Mouse (Mus musculus) cerebellum, adult 9-11 months (tissue): ENCODE data around the gene Ccnb1.
"Not testable (repeated sequence)": the region's sequence is repeated elsewhere in the genome, so short reads cannot be mapped to it uniquely, and the experiment has no call there.

ENCODE experiments used
- DNase-seq: peaks from one replicate; pipeline ENCODE4 v3.0.0; 2022

Gene Ccnb1

DNA sequence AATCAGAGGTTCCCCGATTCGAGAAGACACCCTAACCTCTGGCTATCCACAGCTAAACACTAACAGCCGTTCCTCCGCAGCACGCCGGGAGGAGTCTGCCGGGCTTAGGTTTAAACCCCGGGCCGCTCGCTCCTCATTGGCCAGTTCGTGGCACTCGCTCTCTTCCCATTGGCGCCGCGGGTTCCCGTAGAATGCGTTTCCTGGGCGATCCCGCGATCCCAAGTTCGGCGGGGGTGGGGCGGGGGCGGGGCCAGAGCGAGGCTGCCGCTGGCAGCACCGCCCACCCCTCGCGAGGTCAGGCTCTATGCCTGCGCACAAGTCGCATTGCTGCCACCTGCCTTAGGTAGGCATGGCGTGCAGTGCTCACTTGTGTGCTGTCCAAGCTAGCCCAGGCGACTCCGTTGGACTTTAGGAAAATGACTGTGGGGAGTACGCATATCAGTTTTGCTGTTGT, at the start of gene Ccnb1:
Ccnb1 (minus strand) TSS at position 157 of the 454 bp plus-strand sequence.
- DNase-seq, result peak; percentile 89

DNA sequence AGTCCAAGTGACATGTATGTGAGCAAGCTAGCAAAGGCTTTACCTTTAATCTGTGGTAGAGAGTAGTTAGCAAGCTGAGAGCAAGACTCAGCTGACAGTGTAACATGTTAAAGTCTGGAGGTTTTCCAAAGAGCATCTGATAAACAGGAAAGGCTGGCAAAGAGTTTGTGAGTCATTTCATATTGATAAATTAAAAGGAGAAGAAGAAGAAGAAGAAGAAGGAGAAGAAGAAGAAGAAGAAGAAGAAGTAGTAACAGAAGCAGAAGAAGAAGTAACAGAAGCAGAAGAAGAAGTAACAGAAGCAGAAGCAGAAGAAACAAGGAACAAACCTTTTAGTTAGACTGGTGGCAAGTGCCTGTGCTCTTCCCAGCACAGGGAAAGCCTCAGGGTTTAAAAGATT, 48.4 kb upstream of the Ccnb1 start:
- no peak for DNase-seq

DNA sequence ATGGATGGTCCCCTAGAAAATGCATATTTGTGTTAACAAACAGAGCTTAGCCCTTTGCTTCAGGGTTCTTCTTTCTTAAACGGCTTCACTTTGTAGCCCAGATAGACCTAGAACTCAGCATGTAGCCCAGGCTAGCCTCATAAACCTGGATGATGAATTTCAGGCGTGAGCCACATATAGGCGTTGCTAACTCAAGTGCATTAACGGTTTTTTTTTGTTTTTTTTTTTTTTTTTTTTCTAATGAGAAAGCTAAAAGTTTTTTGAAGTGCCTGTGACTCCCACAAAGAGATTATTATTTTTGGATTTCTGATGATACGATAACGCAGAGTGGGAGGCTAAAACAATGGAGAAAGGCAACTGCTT, 47.3 kb upstream of the Ccnb1 start:
- peak; percentile 23 for DNase-seq

DNA sequence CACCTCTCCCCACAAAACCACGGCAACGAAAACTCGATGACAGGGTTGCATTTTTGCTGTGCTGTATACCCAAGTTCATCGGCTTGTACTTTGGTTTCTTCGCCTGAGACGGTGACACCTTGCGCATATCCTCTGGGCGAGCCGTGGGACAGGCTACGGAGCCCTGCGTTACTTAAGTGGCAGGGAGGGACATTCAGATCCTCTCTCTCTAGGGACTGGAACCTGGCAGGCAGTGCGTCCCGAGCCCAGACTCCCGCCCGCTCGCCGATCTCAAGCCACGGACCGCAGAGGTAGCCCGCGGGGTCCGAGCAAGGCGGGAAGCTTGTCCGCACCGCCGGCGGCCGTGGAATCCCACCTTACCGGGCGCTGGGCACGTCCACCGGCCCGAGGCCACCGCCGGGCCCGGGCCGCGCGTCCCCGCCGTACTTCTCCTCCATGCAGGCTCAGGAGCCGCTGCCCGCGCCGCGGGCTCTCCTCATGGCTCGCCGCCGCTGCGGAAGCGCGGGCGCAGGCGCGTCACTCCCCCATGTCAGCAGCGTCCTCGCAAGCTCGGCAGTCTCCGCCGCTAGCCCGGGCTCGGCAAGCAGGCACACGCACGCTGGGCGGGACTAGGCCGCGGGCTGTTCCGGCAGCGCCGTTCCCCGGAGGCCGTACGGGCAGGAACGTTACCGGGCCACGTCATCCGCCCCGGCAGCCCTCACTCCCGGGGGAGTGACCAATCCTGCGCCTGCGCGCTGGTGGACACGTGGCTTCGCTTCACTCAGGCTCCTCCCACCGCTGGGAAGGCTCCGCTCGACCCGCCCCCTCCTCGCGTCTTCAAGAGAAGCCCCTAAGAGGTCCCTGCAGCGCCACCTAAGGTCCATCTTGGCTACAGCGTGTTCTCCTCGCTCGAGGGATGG, 46.6 kb upstream of the Ccnb1 start, which contains the start of gene Slc30a5:
Slc30a5 (minus strand) TSS at position 687 of the 899 bp plus-strand sequence.
- DNase-seq, result peak; percentile 100

DNA sequence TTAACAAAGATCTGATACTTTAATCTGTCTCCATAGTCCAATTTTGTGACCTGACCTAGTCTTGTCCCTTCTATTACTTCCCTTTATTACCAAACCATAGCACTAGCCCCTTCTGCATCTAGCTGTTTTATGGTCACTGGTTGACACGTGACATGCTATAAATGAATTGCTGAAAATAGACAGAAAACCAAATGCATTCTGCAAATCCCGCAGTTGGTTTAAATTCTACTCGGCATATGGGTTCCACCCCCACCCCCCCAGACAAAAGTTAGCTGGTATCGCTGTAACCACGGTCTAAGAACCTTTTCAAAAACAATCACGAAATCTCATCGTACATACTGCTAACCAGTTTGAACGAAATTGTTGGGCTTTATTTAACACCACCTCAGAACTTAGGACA, 45.8 kb upstream of the Ccnb1 start:
- DNase-seq, result no peak

DNA sequence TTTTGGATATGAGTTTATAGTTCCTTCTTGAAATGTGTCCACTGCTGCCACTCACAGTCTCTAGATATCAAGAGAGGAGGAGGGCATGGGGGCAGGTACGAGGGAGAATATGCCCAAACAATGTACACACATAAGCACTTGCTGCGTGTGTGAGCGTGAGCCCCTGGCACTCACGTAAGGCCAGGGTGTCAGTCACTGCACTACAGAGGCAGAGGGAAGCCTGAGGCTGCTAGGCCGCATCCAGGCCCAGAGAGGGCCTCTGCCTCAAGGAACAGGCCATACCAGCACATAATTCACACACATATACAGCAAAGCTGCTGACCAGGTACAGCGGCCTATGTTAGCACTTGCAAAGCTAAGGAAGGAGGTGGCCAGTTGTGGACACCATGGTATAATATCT, 44.8 kb upstream of the Ccnb1 start:
- no peak for DNase-seq

DNA sequence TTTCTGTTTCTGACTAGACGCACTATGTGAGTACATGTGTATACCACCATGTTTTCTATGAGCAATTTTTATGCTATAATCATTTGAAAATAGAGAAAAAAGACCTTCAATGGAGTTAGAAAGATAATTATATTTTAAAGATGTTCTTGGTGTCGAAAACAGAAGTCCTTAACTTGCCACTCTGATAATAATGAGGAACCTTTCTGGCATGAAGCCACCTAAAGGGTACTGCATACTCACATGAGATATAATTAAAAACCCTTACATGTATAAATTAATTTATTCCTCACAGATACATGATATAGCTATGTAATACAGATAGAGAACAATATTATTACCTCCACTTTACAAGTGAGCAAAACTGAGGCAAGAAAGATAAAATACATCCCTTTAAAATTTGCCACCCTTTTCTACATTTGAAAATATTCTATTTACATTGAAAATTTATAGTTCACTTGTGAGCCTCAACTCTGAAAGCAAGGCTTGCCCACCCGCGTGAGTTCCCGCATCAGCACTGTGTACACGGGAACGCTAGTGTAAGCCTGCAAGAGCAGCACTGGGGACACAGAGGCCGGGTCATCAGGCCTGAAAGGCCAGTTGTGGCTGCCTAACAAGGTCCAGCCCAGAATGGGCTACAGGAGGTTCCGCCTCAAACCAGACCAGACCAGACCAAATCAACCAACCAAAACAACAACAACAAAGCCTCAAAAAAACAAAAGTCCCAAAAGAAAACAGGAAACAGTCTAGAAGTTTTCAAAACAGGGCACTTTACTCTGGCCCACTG, 39.4 kb upstream of the Ccnb1 start:
- no peak for DNase-seq

DNA sequence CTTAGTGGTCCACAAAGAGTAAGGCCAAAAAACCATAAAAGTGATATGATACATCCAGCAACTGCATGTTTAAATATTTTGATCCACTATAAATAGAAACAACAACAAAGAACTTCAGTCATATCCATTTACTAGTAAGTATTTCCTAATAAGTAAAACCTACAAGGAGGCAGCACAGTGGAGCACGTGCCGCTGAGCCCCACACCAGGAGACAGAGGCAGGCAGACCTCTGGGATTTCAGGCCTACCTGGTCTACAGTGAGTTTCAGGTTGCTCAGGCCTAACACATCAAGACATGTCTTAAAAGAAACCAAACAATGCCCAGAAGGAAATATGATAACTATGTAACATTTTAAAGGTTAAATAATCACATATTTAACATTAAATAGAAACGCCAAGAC, 38.5 kb upstream of the Ccnb1 start:
- no peak for DNase-seq

DNA sequence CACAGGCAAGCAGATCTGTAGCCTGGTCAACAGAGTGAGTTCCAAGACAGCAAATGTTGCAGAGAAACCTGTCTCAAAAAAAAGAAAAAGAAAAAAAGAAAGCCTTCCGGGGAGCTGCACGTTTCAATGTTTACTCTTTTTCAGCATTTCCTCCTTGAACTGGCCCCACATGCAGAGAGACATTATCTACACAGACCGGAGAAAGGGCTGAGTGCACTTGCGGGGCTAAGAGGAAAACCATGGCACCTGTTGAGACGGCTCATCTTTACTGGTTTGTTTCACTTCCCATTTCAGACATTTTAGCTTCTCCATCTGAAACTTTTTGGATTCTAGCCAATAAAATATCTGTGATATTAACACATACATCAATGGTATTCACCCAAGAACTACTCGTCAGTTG, 37.9 kb upstream of the Ccnb1 start:
- no peak for DNase-seq

DNA sequence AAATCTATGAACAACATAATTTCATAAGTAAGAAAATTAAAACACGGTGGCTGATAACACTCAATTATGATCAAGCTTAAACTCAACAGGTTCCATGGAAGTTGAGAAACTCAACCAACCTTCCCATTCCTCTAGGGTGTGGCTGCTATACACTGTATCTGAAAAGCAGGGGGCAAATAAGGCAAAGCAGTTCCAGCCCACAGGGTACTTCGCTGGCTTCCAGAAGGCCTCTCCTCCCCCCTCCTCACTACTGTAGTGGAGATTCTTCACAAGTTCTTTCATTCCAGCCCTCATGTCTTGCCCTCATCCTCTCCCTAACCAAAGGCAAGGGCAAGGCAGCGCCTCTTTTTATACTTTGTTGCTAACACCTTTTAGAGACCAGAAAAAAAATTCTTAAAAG, 37.5 kb upstream of the Ccnb1 start:
- DNase-seq, result no peak

DNA sequence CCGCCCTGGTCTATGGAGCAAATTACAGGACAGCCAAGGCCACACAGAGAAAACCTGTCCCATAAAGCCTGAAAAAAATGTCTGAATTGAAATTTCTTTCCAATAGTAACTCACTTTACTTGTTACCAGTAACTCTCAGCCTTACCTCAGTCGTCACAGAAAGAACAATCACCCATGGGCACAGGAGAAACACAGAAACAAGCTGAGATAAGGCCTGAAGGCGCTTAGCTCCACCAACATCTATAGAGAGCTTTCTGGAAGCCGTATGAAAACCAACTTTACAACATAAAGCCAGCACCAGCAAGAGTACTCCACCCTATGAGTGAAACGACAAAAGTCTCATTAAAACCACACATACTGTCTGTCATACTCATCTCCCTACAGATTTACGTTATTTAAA, 28.1 kb upstream of the Ccnb1 start:
- no peak for DNase-seq

DNA sequence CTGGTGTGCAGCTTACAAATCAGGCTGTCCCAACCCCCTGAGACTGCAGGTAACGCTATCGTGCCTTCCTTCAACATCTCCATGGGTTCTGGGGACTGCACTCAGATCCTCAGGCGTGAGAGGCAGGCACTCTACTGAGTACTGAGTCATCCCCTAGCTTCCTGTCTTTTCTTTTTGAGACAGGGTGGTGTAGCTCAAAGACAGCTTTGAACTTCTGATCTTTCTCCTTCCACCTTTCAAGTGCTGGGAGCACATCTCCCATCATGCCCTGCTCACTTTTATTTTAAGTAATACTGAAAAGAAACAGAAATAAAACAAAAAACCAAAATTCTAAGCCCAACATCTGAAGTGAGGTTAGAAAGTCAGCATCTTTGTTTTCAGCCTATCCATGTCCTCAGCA, 19.4 kb upstream of the Ccnb1 start:
- no peak for DNase-seq

DNA sequence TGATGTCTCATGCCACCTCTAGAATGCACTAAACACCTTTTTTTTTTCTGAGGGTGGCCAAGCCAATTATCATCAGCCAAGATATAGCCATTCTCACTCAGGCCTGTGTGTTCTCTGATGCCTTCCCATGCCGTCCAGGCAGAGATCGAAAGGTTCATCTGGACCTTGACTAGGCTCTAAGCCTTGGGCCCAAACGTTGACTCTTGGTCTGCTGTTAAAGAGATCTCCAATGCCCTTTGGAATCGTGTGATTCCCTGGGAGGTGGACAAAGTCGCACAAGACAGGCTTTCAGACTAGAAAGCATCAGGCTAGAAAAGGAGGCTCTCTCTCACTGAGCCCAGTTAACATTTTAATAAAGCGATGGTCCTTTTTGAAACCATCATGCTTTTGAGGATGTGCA, 10.8 kb upstream of the Ccnb1 start:
- no peak for DNase-seq

DNA sequence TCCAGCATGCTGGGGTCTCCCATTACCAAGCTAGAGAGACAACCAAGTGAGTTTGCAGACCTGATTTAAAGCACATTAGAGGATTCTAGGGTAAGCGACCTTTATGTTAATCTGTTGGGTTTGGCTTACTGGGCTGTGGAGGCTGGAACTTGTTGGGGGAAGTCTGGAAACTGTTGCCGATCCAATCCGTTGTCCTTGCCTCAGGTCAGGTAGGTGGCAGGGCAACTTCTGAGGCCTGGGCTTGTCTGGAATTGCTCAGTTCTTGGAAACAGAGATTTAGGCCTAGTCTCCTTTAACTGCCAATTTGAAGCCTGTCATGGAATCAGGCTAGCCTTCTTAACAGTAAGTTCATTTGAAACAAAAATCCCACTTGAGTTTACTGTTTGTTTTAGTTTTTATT, 2.7 kb upstream of the Ccnb1 start:
- DNase-seq, result no peak

DNA sequence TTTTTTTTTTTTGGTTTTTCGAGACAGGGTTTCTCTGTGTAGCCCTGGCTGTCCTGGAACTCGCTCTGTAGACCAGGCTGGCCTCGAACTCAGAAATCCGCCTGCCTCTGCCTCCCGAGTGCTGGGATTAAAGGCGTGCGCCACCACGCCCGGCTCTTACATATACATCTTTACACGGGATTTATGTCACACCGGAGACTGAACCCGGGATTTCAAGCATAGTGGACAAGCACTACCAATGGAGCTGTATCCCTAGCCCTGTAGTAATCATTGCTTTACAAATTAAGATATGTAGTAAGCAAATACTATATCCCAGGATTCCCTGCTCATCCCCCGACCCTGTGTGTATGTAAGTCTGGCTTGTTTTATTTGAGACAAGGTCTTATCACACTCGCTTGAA, 1.7 kb upstream of the Ccnb1 start:
- DNase-seq, result not testable (repeated sequence)

DNA sequence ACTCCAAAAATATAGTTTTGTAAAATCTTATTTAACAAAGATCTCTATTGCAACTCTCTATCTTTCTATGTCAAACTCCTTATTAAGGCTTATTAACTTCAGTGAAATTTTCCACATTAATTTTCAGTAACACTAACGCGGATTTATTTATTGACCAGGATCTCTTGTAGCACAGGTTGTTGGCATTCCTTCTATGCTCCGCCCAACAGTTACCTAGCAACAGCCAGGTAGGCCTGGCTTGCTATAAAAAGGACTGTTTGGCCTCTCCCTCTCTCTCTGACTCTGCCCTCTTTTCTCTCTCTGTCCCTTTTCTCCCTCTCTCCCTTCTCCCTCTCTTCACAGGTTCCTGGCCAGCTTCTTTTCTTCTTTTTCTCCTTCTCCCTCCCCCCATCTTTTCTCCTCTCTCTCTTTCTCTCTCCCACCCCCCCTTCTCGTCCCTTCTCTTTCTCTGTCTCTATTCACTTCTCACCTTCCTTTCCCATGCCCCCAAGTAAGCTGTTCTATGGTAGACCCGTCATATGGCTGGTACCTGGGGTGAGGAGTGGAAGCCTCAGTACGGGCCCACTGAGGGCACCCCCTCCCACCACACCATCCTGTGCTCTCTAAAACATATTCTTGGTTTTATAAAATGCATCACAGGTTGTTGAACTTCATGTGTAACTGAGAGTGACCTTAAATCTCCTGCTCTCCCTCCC, 1.1 kb upstream of the Ccnb1 start:
- no peak for DNase-seq

DNA sequence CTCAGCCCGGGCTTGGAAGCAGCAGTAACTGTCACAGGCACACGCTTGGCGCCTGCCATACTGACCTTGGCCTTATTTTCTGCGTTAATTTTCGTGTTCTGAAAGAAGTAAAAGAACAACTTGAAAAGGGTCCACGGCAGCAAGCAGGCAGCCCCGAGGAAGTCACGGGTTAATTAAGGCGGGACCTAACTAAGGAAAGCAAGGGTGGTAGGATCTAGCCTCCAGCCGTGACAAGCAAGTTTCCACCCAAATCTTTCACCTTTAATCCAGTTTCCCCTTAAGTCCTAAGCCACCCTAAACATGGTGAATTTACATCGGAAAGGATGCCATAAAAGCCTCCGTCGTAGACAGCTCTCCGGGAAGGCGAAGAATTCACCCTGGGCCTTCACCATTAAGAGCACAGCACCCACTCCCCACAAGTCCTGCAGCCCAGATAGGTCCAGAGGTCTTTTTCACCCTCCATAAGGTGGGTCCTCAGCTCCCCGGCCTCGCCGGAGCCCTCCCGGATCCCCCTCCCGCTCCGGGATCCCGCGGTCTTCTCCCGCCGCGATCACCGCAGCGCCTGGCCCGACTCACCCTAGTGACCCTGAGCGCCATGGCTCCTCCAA, 460 bp downstream of the Ccnb1 start:
- DNase-seq, result no peak

DNA sequence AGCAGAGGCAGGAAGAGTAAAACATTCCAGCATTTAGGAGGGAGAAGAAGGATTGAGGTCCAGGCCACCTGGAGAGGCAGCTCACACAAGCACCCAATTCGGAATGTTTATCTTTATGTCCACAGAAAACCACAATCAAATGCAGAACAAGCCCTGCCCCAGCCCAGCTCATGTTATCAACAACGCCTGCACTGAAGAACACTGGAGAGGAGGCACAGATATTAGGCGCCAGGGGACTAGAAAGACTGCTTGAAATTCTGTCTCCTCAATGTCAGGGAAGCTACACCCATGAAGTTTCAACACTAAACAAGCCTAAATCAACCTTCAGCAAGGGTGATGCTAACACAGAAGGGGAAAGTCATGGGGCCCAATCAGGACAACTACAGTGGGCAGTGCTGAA, 8.9 kb downstream of the Ccnb1 start:
- no peak for DNase-seq

DNA sequence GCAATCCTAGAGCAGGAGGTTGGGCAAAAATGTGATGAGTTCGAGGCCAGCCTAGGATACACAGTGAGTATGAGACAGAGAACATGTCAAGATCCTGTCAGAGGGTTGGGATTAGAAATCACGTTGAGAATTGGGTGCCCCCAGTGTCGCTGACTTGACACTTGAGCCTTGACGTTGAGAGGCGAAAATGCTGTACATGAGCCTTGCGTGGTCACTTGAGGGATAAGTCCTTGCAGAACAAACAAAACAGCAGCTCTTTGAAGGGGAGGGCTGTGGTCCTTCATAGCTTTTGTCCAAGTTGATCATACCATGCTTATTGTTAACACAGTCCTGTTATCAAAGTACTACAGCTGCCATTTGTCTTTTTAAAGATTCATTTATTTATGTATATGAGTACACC, 9.7 kb downstream of the Ccnb1 start:
- no peak for DNase-seq

DNA sequence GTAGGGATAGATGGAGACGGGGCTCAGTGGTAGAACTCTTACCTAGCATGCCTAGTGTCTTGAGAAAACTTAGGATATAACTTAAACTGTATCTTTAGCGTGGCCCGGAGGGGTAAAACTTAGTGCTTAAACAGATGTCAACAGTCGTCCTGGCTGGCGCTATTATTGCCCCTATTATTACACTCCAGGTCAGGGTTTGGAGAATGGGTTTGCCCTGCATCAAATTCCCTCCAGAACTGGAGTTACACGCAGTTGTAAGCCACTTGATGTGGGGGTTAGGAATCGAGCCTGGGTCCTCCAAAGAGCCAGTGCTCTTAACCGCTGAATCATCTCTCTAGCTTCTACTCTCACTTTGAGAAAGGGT, 10.3 kb downstream of the Ccnb1 start:
- no peak for DNase-seq

DNA sequence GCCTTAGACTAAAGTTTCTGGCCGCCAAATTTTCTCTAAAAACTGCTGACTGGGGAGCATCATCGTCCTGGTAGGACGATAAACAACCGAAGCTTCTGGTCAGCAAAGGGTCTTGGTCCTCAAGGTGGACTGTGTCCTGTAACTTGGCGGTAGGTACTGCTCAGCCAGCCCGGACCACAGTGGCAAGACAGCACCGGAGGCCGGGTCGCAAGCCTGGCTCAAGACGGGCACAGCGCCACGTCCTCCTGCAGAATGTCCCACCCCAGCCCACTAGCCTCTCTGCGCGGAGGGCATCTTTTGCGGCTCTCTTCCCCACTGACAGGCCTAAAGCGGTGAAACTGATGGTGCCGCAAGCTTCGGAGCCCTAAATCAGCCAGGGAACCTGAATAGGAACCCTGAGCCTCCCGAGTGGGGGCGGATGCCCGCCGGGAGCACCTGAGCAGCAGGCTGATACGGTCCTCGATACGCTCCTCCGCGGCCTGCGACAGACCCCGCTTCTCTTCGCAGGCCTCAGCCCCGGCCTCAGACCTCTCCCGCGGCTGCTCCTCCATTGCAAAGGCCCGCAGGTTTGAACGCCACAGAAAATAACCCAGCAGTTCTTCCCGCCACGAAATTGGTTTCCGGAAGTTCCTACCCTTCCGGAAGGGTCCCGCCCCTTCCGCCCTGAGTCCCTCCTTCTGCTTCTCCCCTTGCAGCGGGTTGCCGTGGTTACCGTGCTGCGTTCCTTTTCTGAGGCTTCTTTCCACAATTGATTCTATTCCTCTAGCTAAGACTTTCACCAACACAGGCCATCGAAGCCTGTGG, 10.9 kb downstream of the Ccnb1 start, which contains the start of gene Cenph:
Cenph (minus strand) TSS at position 648 of the 804 bp plus-strand sequence.
- peak; percentile 71 for DNase-seq

DNA sequence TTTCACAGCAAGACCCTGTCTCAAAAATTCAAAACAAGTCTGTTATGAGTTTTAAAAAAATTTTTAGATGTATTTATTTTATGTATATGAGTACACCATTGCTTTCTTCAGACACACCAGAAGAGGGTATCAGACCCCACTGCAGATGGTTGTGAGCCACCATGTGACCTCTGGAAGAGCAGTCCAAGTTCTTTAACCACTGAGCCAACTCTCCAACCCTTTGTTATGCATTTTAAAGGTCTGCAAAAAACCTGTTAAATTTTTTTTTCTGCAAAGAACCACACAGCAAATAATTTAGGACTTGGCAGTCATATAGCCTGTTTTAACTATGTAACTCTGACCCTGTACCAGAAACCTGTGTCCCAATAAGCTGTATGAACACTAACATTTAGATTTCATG, 11.7 kb downstream of the Ccnb1 start:
- no peak for DNase-seq
